Mouse (Mus musculus) brain, adult 2 months (tissue): ENCODE results near the gene Wdr93.
A peak's percentile ranks its signal among the peaks of the same experiment; 100 is the strongest.
"Not testable (repeated sequence)": the region's sequence is repeated elsewhere in the genome, so short reads cannot be mapped to it uniquely, and the experiment has no call there.

ENCODE experiments used
- DNase-seq: peaks from one replicate; pipeline ENCODE4 v3.0.0; 2011; ENCODE audit warnings: low read depth, low spot score

The Wdr93 gene

DNA sequence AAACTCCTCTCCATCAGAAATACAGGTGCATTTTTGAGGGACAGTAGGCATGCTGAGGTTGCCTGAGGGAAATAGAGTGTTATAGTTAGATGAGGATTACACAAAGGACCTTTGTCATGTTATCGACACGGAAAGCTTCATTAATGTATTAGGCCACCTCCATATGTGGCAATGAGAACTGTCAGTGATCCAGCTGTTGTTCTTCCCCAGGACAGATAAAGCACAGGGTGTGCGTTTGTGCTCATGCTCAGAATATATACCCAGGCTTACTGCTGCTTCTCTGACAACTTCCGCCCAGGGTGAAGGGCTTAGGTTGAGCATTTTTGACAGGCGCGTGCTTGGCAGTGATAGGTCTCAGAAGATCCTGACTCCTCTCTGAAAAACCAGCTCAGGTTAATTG lies 6.5 kb downstream of the Wdr93 start:
- DNase-seq = no peak

DNA sequence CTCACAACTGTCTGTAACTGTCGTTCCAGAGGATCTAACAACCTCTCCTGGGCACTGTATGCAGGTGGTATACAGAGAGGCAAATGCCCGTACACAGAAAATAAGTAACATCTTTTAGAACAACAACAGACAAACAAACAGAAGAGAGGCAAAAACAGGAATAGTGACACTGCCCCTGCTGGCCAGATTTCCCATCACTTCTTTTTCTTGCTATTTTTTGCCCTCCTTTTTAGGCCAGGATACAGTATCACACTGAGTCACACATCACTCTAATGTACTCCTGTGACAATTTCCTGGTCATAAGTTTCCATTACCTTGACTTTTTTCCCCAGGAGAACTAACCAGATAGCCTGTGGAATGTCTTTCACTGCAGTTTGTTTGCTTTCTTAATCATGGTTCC lies 13.4 kb downstream of the Wdr93 start:
- no peak for DNase-seq

GRCm38 (mm10) chr7:79758176-79758575 lies 15.2 kb downstream of the Wdr93 start:
- no peak for DNase-seq

GRCm38 (mm10) chr7:79759766-79760165 lies 16.8 kb downstream of the Wdr93 start:
- no peak for DNase-seq

- no peak for DNase-seq
Measured at GRCm38 (mm10) chr7:79761124-79761876, 18.3 kb downstream of the Wdr93 start.

GRCm38 (mm10) chr7:79762106-79762505 lies 19.1 kb downstream of the Wdr93 start:
- DNase-seq = no peak

GRCm38 (mm10) chr7:79765991-79766390 lies 23.0 kb downstream of the Wdr93 start:
- no peak for DNase-seq

DNA sequence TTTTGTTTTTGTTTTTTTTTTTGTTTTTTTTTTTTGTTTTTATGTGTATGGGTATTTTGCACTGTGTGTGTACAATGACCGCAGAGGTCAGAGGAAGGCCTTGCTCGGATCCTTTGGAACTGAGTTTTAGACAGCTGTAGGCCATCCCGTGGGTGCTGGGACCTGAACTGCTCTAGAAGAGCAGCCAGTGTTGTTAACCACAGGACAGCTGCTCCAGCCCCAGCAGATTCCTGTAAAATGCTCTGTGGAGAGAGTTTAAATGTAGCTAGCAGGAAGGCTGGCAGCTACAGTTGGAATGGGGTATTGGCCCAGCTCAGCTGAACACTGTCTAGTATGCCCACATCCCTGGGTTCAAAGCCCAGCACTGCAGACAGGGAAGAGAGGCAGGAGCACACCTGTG lies 26.7 kb downstream of the Wdr93 start:
- no peak for DNase-seq

DNA sequence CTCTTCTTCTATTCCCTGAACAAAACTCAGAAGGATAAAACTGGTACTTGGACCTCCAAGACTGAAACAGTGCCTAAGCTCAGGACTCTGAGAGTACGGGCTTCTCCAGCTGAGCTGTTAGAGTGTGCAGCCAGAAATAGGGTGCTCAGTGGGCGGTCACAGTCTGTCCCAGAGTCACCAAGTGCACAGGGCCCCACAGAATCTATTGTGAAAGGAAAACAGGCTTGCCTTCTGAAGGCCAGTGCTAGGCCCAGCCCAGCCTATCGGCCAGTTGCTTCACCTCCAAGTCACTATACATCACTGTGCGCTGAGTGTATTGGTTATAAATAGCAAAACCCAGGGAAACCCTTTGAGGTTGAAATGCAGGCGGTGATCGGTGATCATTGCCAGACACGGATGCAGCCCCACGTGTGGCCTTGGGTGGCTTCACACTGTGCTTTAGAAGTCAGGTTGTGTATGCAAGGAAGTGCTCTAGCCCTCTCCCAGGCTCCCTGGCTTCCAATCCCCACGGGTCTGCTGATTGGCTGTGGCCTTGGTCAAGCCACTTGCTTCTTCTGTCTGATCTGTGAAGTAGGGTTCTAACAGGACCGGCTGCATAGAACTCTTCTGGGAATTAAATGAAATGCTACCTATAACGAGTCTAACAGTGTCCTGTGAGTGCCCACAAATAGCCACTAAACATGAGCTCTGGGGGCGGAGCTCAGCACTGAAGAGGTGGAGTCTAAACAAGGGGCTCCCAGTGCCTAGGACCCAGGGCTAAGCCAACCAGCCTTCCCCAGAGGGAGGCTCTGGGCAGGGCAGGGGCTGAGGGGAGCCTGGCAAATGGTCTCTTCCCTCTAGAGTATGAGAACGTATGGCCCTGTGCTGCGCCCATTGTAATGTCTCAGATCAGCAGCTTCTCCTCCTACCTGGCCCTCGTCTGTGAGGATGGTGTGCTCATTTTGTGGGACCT lies 28.9 kb downstream of the Wdr93 start:
- peak; percentile 76 for DNase-seq

- peak; percentile 77 for DNase-seq
Measured at GRCm38 (mm10) chr7:79780647-79781626, 38.0 kb downstream of the Wdr93 start.

DNA sequence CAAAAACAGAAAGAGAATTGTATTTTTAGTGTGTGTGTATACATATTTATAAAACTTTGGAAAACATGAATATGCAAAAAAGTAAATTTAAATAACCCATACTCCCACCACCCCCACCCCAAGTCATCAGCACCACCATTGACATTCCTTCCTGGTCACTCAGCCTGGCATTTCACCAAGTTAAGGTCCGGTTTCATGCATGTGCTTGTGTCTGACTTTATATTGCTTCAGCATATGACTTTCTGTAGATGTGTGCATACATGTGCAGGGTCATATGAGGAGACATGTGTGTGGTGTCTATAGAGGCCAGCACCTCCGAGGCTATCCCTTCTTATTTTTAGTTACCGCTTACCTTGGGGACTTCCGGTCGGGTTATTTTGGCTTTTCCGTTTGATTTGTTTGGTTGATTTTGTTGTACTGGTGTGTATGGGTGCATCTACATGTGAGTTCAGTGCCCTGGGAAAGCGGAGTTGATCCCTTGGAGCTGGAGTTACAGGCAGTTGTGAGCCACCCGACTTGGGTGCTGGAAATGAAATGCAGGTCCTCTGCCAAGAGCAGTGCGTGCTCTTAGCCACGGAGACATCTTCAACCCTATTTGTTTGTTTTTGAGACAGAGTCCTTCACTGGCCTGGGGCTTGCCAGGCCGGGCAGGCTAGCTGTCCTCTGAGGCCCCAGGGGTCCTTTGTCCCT lies 39.0 kb downstream of the Wdr93 start:
- DNase-seq = no peak

GRCm38 (mm10) chr7:79782516-79782855 lies 39.5 kb downstream of the Wdr93 start:
- DNase-seq = no peak

GRCm38 (mm10) chr7:79786295-79786694 lies 43.3 kb downstream of the Wdr93 start:
- DNase-seq = peak; percentile 78

GRCm38 (mm10) chr7:79789812-79790211 lies 46.8 kb downstream of the Wdr93 start:
- DNase-seq = not testable (repeated sequence)

DNA sequence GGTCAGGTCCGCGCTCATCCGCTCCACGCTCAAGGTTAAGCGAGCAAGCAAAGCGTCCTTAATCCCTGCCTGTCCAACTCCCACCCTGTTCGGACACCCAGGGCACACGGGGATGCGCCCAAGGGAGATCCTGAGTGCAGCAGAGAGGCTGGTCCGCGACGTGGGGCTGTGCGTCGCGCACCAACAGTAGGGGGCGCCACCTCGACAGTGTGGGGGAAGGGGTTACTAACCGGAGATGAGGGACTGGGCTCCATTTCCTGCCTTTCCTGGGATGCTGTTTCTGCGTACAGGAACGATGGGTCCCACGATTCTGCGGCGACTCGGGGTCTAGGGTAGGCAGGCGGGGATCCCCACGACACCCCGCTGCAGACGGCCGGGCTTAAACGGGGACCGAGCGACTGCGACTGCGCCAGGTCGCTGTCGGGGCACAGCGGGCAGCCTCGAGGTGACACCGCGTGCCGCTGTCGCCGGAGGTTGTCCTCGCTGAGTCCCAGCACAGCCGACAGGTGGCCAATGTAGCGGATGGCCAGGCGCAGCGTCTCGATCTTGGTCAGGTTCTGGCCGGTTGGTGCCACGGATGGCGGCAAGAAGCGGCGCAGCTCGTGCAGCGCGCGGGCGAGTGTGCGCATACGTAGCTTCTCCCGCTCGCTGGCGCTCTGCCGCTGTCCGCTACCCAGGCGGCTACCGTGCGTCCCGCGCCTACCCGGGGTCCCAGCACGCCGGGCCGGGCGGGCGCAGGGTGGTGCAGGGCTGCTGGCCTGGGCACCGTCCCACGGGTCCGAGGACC lies 49.9 kb downstream of the Wdr93 start:
- peak; percentile 24 for DNase-seq

DNA sequence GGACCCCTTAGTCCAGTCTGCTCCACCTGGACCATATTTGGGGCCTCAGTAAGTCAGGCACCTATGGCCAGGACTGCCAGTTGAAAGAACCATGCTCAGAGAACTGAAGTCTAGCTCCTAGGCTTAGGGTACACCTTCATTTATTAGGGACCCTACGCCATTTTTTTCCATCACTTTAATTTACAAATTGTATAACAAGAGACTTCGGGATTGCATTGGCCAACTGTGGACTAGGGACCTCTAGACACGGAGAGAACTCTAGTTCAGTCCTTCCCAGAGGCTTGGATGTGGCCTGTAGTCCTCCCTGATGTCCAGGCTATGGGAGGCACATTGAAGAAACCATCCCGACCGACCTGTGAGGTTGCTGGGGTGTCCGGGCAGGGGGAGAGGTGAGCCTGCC lies 50.7 kb downstream of the Wdr93 start, which contains the start of gene Mesp1:
TSS of gene Mesp1 (minus strand) at position 101 of the 400 bp plus-strand sequence.
- no peak for DNase-seq

DNA sequence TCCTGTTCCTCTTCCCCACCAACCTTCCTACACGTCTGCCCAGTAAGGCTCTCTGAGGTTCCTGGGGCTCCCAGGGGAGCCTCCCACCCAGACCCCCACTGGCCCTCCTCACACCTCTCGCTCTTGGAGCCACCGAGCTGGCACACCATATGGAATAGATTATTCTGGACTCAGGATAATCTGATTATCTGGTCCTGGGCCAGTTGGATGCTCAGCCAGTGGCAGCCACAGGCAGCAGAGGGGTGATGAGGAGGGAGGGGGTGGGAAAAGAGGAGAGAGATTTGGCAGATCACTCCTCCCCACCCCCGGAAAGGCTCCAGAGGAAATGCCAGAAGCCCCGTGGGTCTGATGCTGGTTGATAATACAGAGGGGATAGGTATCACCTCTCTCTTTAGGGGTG lies 55.6 kb downstream of the Wdr93 start:
- no peak for DNase-seq

DNA sequence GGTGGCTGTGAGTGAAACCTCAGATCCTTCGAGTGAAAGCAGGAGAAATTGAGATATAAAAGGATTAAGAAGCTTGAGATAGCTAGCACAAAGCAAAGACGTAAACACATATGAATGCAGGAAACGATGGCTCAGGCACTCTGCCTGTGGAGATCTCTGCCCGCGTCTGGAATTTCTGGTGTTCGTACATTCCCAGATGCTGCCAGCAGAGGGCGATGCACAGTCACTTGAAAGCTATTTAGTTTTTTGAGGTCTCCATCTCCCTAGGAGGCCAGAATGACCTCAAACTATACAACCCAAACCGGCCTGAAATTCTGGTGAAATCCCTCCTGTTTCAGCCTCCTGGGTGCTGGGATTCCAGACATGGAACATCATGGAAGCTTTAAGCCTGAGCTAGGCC lies 56.1 kb downstream of the Wdr93 start:
- DNase-seq = peak; percentile 72

- DNase-seq = no peak
Measured at GRCm38 (mm10) chr7:79799506-79799905, 56.5 kb downstream of the Wdr93 start.

DNA sequence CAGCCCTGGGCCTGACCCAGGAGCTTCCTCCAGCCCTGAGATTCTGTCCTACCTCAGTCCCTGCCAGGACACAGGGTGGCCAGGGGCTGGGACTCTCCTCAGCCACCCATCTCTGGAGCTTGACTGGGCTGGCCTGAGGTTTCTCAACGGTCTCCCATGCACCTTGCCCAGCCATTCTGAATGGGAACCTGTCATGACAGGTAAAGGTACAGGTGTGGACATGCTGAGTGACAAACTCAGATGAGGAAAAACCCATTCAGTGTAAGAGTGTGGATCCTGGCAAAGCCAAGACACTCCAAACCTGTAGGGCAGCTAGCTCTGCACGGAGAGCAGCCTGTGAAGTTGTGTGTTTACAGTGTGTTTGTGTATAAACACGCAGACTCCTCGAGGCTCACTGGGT lies 57.4 kb downstream of the Wdr93 start:
- no peak for DNase-seq
